Mouse (Mus musculus): ENCODE results near the gene Notch2.

- no peak for TF ChIP-seq POLR2A (IDR thresholded peaks at IDR 0.05; ENCODE audit: insufficient read depth, low read depth, low read length)
- TF ChIP-seq CTCF (IDR thresholded peaks at IDR 0.05), result no peak
These were observed 83.7 kb downstream of the Notch2 start for GRCm38 (mm10) chr3:98096981-98097380.

Data from heart, adult 2 months (tissue).